Mouse (Mus musculus) heart, adult 2 months (tissue): ENCODE measurements around the gene Kcnma1. TPM values are rescaled to one million over a fixed set of nuclear protein-coding genes. Genes with fewer than 3 reads are reported as not detected.

Experiments
- DNase-seq, 2 experiments: peaks; one replicate each; pipeline ENCODE4 v3.0.0; 2021
- H3K27ac ChIP-seq: fragments of 200-600 bp; 2 replicates; pipeline ENCODE4 v1.8.1; 2022
- H3K27me3 ChIP-seq: fragments of 200-500 bp; 2 replicates; pipeline ENCODE4 v1.6.1; 2012; ENCODE audit warnings: mild to moderate bottlenecking, low read length, inconsistent platforms, mixed read lengths; ENCODE audit not compliant: control insufficient read depth, insufficient read depth
- H3K36me3 ChIP-seq: fragments of 200-500 bp; 2 replicates; pipeline ENCODE4 v1.6.1; 2012; ENCODE audit warnings: low read length, inconsistent platforms; ENCODE audit not compliant: control insufficient read depth, insufficient read depth
- H3K4me1 ChIP-seq: fragments of 200-500 bp; 2 replicates; pipeline ENCODE4 v1.6.1; 2011; ENCODE audit warnings: low read length; ENCODE audit not compliant: control insufficient read depth, insufficient read depth
- H3K4me3 ChIP-seq: fragments of 200-600 bp; 2 replicates; pipeline ENCODE4 v1.8.1; 2022
- H3K79me2 ChIP-seq: fragments of 200-500 bp; replicated peaks from 2 replicates; pipeline ENCODE4 v1.6.1; 2012; ENCODE audit warnings: mild to moderate bottlenecking, inconsistent platforms, low read length, moderate library complexity, mixed read lengths; ENCODE audit not compliant: control insufficient read depth, insufficient read depth
- H3K9ac ChIP-seq: fragments of 200-500 bp; 2 replicates; pipeline ENCODE4 v1.6.1; 2012; ENCODE audit warnings: low read depth, mild to moderate bottlenecking, control low read depth, inconsistent platforms, low read length, mixed read lengths
- CTCF ChIP-seq: fragments of 200-600 bp; IDR thresholded peaks from 2 replicates; pipeline ENCODE4 v1.8.1; 2022; ENCODE audit warnings: antibody characterized with exemption, mild to moderate bottlenecking, moderate library complexity
- EP300 ChIP-seq: fragments of 200-500 bp; IDR thresholded peaks from 2 replicates; pipeline ENCODE4 v1.6.1; 2011; ENCODE audit warnings: low read depth, low read length, control low read depth; ENCODE audit not compliant: insufficient read depth
- POLR2A ChIP-seq: fragments of 200-500 bp; IDR thresholded peaks from 2 replicates; pipeline ENCODE4 v1.6.1; 2011; ENCODE audit warnings: mild to moderate bottlenecking, low read depth, low read length, control low read depth; ENCODE audit not compliant: insufficient read depth
- WGBS: fragments of 180-500 bp; shearing (Covaris S2); methylation state at CpG from one replicate; pipeline ENCODE4 v1.1.7; 2018; 5-methylcytosine and 5-hydroxymethylcytosine counted together
- intact Hi-C: fragments of 180-260 bp; cut with DNase I; formaldehyde crosslinking; loops from one replicate; pipeline ENCODE4 v1.15.1; 2025
- polyA plus RNA-seq: library from polyadenylated mRNA; depleted of rRNA; stranded (reverse); fragments of >200 nt; gene quantifications from 2 replicates; pipeline ENCODE4 v1.2.3, GENCODE M21; 2012
- total RNA-seq, 2 experiments: library from RNA; stranded (reverse); gene quantifications; 2 replicates each; pipeline ENCODE4 v1.2.3; 2021

Gene Kcnma1
- total and polyA plus RNA-seq, 3 experiments = 0.66 to 0.84 (median 0.78) TPM

DNA sequence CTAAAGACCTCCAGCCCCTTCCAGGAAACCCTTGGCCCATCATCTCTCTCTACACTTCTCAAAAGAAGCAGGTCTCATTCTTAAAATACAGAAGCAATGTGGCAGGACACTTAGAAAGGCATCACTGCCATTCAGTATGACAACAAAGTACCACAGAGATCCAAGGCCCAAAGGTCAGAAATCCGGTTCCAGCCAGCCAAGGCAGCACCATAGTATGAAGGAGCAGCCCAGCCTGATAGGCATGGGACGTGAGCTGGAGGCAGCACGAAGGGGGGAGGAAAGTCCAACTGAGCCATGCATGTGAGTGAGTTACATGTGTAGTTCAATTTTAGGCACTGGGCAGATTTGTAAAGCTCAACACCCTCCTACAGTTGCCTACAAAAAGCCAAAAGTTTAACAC, 135.0 kb downstream of the Kcnma1 start:
- no peaks in the 10 kb centered on the region for H3K36me3 ChIP-seq
- TF ChIP-seq POLR2A (no peak), EP300 (no peak), CTCF (no peak)
- H3K27ac ChIP-seq = no peak overlapping the region
- H3K4me1 ChIP-seq = peaks cover 2% of the 10 kb centered on the region; the same call in 1 of the 2 replicates
- intact Hi-C loops = no loop called here
- no peak for DNase-seq
- H3K27me3 ChIP-seq = no peaks in the 10 kb centered on the region
- no peaks in the 10 kb centered on the region for H3K79me2 ChIP-seq
- no peak overlapping the region for H3K4me3 ChIP-seq
- no peak overlapping the region for H3K9ac ChIP-seq
- 67% methylated on average over 3 of the region's 3 CpGs for WGBS

DNA sequence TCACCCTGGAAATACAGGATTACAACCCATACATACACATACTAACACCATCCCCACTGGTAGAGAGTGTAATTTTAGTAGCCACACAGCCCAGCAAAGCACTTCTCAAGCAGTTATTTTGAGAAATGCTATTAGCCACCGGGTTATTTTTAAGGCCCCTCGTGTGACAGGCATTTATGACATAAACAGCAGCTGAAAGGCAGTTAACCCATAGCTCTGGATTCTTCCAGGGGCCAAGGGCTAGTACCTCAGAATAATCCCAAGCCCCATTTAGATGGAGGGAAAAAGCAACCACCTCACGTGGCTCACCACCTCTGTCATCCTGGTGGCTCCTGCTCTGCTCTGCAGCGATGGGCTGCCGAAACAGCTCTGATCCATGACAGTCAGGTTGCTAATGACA, 136.7 kb downstream of the Kcnma1 start:
- no peaks in the 10 kb centered on the region for H3K36me3 ChIP-seq
- H3K9ac ChIP-seq = no peak overlapping the region
- peak overlapping the region; percentile 31; the same call in 1 of the 2 replicates for H3K27ac ChIP-seq
- no peaks in the 10 kb centered on the region for H3K79me2 ChIP-seq
- H3K4me3 ChIP-seq = no peak overlapping the region
- intact Hi-C loops = no loop called here
- 68% methylated on average over 5 of the region's 5 CpGs for WGBS
- TF ChIP-seq EP300 = no peak
- TF ChIP-seq POLR2A = no peak
- TF ChIP-seq CTCF = no peak
- DNase-seq = no peak
- H3K4me1 ChIP-seq = peaks cover 2% of the 10 kb centered on the region; the same call in 1 of the 2 replicates
- no peaks in the 10 kb centered on the region for H3K27me3 ChIP-seq

DNA sequence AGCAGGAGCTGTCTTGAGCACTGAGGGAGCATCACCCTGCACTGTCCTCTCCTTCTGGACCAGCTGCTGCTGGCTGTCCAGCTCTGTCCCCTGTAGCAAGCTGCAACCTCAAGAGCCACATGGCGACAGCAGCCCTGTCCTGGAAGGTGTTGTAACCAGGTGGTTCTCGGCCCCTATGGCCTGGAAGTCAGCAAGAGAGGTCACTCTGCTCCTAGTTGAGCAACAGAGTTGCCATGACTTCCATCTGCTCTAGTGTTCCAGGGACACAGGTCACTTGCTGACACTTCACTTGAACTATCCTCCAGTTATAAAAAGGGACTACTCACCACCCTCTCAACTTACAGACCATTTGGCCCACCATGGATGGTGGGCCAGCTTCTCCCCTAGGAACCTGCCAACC, 139.7 kb downstream of the Kcnma1 start:
- WGBS = 88% methylated on average over 2 of the region's 2 CpGs

DNA sequence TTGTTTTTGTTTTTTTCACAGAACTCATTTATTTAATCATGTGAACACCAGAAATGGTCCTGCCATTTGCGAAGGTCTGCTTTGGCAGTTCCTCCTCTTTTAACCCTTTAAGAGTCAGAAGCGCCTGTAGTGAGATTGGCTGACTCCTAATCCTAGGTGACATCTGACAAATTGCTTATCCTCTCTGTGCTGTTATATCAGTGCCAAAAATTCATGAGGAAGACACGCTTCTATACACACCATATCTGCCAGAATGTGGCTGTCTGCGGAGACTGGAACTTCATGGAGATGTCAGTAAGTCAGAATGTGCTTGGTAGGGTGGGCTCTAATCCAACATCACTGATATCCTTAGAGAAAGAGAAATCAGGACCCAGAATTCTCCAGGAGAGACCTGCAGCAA, 157.3 kb downstream of the Kcnma1 start:
- Histone ChIP-seq H3K79me2 (no peaks in the 10 kb centered on the region), H3K27ac (no peak overlapping the region), H3K4me1 (no peaks in the 10 kb centered on the region), H3K27me3 (no peaks in the 10 kb centered on the region), H3K36me3 (no peaks in the 10 kb centered on the region), H3K9ac (no peak overlapping the region), H3K4me3 (no peak overlapping the region)
- TF ChIP-seq EP300 = no peak
- DNase-seq = no peak
- intact Hi-C loops = no loop called here
- 82% methylated on average over 4 of the region's 4 CpGs for WGBS

More for the DNA sequence above, 139.7 kb downstream of the Kcnma1 start:
- no peak for TF ChIP-seq POLR2A
- TF ChIP-seq EP300 = no peak
- no peak for TF ChIP-seq CTCF
- Histone ChIP-seq H3K27me3 (no peaks in the 10 kb centered on the region), H3K79me2 (no peaks in the 10 kb centered on the region), H3K27ac (no peak overlapping the region), H3K9ac (no peak overlapping the region), H3K4me1 (peaks cover 2% of the 10 kb centered on the region; the same call in 1 of the 2 replicates), H3K36me3 (no peaks in the 10 kb centered on the region), H3K4me3 (no peak overlapping the region)
- intact Hi-C loops = no loop called here
- DNase-seq = no peak

DNA sequence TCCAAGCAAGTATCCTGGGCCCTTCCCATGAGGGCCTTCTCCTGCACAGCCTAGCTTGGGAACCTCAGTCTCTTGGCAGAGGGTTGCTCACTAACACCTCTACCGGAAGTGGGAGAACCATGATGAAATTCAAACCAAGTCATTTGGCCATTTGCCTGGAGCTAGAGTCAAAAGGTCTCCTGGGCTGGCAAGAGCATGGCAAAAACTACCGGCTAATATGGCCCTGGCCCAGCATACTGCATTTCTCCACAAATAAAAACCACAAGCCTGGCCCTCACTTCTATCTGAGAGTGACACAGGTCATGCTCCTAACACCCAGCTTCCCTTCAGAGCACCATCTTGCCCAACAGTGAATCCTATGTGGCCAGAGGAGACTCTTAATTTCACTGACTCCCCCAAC, 159.3 kb downstream of the Kcnma1 start:
- WGBS = 35% methylated on average over 2 of the region's 2 CpGs
- intact Hi-C loops = no loop called here
- peak in 1 of 2 experiments; percentile 22 for DNase-seq
- Histone ChIP-seq H3K27me3 (no peaks in the 10 kb centered on the region), H3K4me3 (no peak overlapping the region), H3K27ac (no peak overlapping the region), H3K79me2 (no peaks in the 10 kb centered on the region), H3K9ac (no peak overlapping the region), H3K4me1 (no peaks in the 10 kb centered on the region), H3K36me3 (no peaks in the 10 kb centered on the region)
- no peak for TF ChIP-seq EP300
- no peak for TF ChIP-seq POLR2A
- no peak for TF ChIP-seq CTCF

DNA sequence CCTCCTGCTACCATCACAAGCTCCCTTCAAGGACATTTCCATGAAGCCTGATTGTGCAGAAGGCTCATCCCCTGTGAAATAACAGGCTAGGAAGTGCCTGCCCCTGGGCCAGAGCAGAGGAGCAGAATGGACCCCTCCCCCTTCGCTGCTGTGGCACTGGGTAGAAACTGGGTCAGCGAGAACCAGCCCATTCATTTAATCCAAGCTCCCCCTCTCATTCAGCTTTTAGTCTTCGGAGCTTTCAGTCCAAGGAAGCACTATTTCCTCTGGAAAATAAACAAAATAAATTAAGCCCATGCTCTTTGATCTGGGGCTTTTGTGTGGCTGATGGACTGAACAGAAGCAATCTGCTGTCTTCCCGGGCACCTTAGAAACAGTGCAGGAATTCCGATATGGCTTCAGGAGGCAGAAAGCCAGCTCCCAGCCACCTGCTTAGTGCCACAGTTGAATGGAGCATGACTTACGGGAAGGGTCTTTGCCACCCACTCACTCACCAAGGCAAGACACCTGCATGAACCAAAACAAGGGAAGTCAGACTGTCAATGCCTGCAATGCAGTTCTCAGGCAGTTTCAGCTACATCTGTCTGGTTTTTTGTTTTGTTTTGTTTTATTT, 165.7 kb downstream of the Kcnma1 start:
- H3K36me3 ChIP-seq = no peaks in the 10 kb centered on the region
- no peak overlapping the region for H3K4me3 ChIP-seq
- no peak overlapping the region for H3K9ac ChIP-seq
- no peaks in the 10 kb centered on the region for H3K27me3 ChIP-seq
- intact Hi-C loops = no loop called here
- no peak overlapping the region for H3K27ac ChIP-seq
- WGBS = 59% methylated on average over 6 of the region's 6 CpGs
- no peaks in the 10 kb centered on the region for H3K79me2 ChIP-seq
- no peaks in the 10 kb centered on the region for H3K4me1 ChIP-seq
- TF ChIP-seq CTCF (no peak), POLR2A (no peak), EP300 (no peak)
- DNase-seq = no peak
